Mouse (Mus musculus) hindbrain, embryonic 14.5 days (tissue): ENCODE data around the gene Ssr4. TPM values are rescaled to one million over a fixed set of nuclear protein-coding genes. Genes with fewer than 3 reads are reported as not detected.

Source experiments
- ATAC-seq: fragments of 200-750 bp; cut with Nextera tagmentation; 2 replicates; pipeline ENCODE4 v1.8.0; 2017; ENCODE audit warnings: moderate number of reproducible peaks, mild to moderate bottlenecking, moderate TSS enrichment, moderate library complexity; ENCODE audit not compliant: low FRiP score
- DNase-seq: peaks from one replicate; pipeline ENCODE4 v3.0.0-alpha.2; 2015; ENCODE audit warnings: low spot score
- H3K27ac ChIP-seq: fragments of 300-500 bp; sonication (generic); 2 replicates; pipeline ENCODE4 v1.5.1; 2014; ENCODE audit warnings: mild to moderate bottlenecking, moderate library complexity
- H3K27me3 ChIP-seq: fragments of 300-500 bp; sonication (generic); 2 replicates; pipeline ENCODE4 v1.6.1; 2014; ENCODE audit warnings: mild to moderate bottlenecking, low read length, mixed read lengths; ENCODE audit not compliant: control insufficient read depth, insufficient read depth
- H3K36me3 ChIP-seq: fragments of 300-500 bp; sonication (generic); replicated peaks from 2 replicates; pipeline ENCODE4 v1.6.1; 2014; ENCODE audit not compliant: control insufficient read depth, insufficient read depth
- H3K4me1 ChIP-seq: fragments of 300-500 bp; sonication (generic); replicated peaks from 2 replicates; pipeline ENCODE4 v1.6.1; 2014; ENCODE audit warnings: antibody characterized with exemption, low read length, mixed read lengths; ENCODE audit not compliant: control insufficient read depth, insufficient read depth
- H3K4me2 ChIP-seq: fragments of 300-500 bp; sonication (generic); replicated peaks from 2 replicates; pipeline ENCODE4 v1.6.1; 2014; ENCODE audit warnings: mild to moderate bottlenecking, moderate library complexity
- H3K4me3 ChIP-seq: fragments of 300-500 bp; sonication (generic); replicated peaks from 2 replicates; pipeline ENCODE4 v1.5.1; 2014; ENCODE audit warnings: mild to moderate bottlenecking, low read length
- H3K9ac ChIP-seq: fragments of 300-500 bp; sonication (generic); 2 replicates; pipeline ENCODE4 v1.6.1; 2014
- H3K9me3 ChIP-seq: fragments of 300-500 bp; sonication (generic); 2 replicates; pipeline ENCODE4 v1.6.1; 2016; ENCODE audit warnings: low read length; ENCODE audit not compliant: control insufficient read depth
- WGBS: fragments of 180-500 bp; shearing (Covaris S2); extraction: QIAGEN DNeasy Blood & Tissue Kit; methylation state at CpG from one replicate; pipeline ENCODE4 v1.1.7; 2014; 5-methylcytosine and 5-hydroxymethylcytosine counted together
- polyA plus RNA-seq: library from polyadenylated mRNA; unstranded; fragments of >200 nt; fragmentation: Nextera tagmentation; extraction: Ambion mirVana; gene quantifications from 2 replicates; pipeline ENCODE4 v1.2.1, GENCODE M21; 2014

The Ssr4 gene
- polyA plus RNA-seq, 1 experiment from 2014 or later, result 176 TPM

DNA sequence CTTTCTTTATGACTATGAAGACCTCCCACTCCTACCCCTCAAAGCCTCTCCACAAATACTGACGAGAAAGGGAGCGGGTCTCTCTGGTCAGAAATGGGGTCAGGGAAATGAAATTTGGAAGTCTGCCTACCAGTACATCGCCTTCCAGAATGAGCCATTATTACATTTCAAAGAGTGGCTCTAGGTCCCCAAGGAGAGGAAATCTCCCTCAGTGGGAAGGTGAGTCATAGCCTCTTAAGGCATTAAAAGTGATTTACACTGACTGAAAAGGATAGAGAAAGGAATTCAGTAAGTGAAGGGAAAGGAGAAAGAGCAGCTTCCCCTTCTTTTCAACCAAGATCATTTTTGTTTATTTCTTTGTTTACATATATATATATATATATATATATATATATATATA is 49.9 kb downstream of the Ssr4 start:
- Histone ChIP-seq H3K4me3 (no peak overlapping the region), H3K4me2 (no peak overlapping the region), H3K4me1 (no peaks in the 10 kb centered on the region), H3K36me3 (no peaks in the 10 kb centered on the region), H3K27ac (no peak overlapping the region), H3K27me3 (no peaks in the 10 kb centered on the region), H3K9me3 (no peaks in the 10 kb centered on the region), H3K9ac (no peak overlapping the region)
- DNase-seq (no peak), ATAC-seq (no peak)
- WGBS, result 83% methylated on average over 3 of the region's 3 CpGs

Other genes with a start within 250 kb of the Ssr4 start
- gene Dusp9, start 147.6 kb upstream of the Ssr4 start, polyA plus RNA-seq, result 0.25 and 0.39 TPM in 2 replicates
- 154 and 160 TPM in 2 replicates for gene Pnck, start 126.9 kb upstream of the Ssr4 start, polyA plus RNA-seq
- 7.9 and 8.2 TPM in 2 replicates for gene Slc6a8, start 113.9 kb upstream of the Ssr4 start, polyA plus RNA-seq
- gene Bcap31, start 70.9 kb upstream of the Ssr4 start, polyA plus RNA-seq, result 135 and 141 TPM in 2 replicates
- gene Abcd1, start 70.4 kb upstream of the Ssr4 start, polyA plus RNA-seq, result 8.3 and 10.2 TPM in 2 replicates
- gene Plxnb3, start 29.9 kb upstream of the Ssr4 start, polyA plus RNA-seq, result 0.59 TPM in 2 replicates
- gene Srpk3, start 12.6 kb upstream of the Ssr4 start, polyA plus RNA-seq, result 0.60 and 1.8 TPM in 2 replicates
- gene Idh3g, start 131 bp upstream of the Ssr4 start, polyA plus RNA-seq, result 260 TPM in 2 replicates
- 5.5 and 6.4 TPM in 2 replicates for gene Pdzd4, start 37.9 kb downstream of the Ssr4 start, polyA plus RNA-seq
- 0.39 TPM in 1 of 2 replicates, not detected in the other for gene Avpr2, start 105.1 kb downstream of the Ssr4 start, polyA plus RNA-seq
- 135 and 147 TPM in 2 replicates for gene L1cam, start 109.1 kb downstream of the Ssr4 start, polyA plus RNA-seq
- gene Arhgap4, start 134.8 kb downstream of the Ssr4 start, polyA plus RNA-seq, result 3.0 and 3.1 TPM in 2 replicates
- gene Naa10, start 134.9 kb downstream of the Ssr4 start, polyA plus RNA-seq, result 86.8 and 98.0 TPM in 2 replicates
- 11.3 and 15.4 TPM in 2 replicates for gene Renbp, start 143.8 kb downstream of the Ssr4 start, polyA plus RNA-seq
- gene Hcfc1, start 179.3 kb downstream of the Ssr4 start, polyA plus RNA-seq, result 55.3 and 57.3 TPM in 2 replicates
- 30.9 and 31.2 TPM in 2 replicates for gene Irak1, start 236.9 kb downstream of the Ssr4 start, polyA plus RNA-seq